Mouse (Mus musculus): Measurements from ENCODE around the gene Herpud2. TPM values are rescaled to one million over a fixed set of nuclear protein-coding genes. Genes with fewer than 3 reads are reported as not detected.

Gene Herpud2
- polyA plus RNA-seq (2016; fragmentation: Nextera tagmentation; extraction: Ambion mirVana): 22.1 and 24.2 TPM in 2 replicates

DNA sequence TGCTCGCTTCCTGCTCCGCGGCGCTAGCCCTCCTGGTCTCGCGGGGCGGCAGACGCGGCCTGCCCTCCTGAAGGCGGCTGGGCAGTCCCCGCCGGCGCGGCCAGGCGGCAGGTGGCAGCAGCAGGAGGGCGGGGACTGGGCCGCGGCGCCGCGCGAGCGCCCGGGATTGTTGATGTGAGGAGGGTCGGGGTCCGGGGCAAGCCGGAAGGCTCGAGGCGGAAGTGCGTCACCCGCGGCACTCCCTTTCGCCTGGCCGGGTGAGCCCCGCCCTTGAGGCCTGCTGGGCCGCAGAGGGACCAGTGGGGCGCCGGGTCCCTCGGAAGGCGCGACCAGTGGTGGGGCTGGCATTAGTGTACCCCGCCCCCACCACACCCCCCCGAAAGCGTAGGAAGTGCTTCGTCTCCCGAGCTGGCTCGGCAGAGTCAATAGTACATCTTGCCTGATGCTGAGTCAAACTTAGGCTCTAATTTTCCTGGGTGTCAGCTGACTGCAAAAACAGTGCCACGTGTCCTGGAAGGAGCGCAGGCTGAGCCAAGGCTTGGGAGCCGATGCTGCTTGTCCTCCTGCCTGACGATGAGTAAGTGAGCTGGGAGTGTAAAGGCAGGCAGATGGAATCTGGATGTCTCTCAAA is at the start of gene Herpud2:
Gene Herpud2 (minus strand): TSS at position 210 of the 631 bp plus-strand sequence.
- peak; percentile 94 for DNase-seq (ENCODE audit: extremely low spot score, low spot score)
- Histone ChIP-seq H3K36me3 (replicated peaks) (peaks cover 5% of the 10 kb centered on the region), H3K4me3 (peak within 1 kb of the TSS; percentile 92), H3K4me1 (peaks cover 33% of the 10 kb centered on the region), H3K27ac (peak within 1 kb of the TSS; percentile 98), H3K9me3 (no peaks in the 10 kb centered on the region), H3K27me3 (ENCODE audit: poor library complexity, severe bottlenecking) (no peaks in the 10 kb centered on the region)
- under 1% methylated on average over 51 of the region's 51 CpGs for WGBS

DNA sequence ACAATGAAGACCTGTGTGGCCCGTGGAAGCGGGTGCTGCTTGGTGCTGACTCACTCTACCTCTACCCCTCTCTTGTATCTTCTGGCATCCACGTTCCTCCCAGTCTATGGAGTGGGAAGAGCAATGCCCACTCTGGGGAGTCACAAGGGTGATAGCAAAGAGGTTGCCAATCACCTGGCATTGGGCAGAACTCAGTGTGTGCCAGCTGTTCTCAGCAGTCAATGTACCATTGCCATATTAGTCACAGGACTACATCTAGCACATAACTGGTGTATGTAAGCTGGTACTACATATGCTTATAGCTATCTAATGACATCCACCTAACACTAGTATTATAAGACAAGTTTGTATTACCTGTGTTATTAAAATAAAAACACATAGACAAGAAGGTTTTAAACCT is 49.4 kb upstream of the Herpud2 start:
- Histone ChIP-seq H3K27me3 (ENCODE audit: poor library complexity, severe bottlenecking) (no peaks in the 10 kb centered on the region), H3K9me3 (no peaks in the 10 kb centered on the region), H3K4me1 (no peaks in the 10 kb centered on the region), H3K27ac (no peak overlapping the region), H3K4me3 (no peak overlapping the region), H3K36me3 (replicated peaks) (no peaks in the 10 kb centered on the region)
- 84% methylated on average over 3 of the region's 3 CpGs for WGBS
- DNase-seq (ENCODE audit: extremely low spot score, low spot score): no peak

DNA sequence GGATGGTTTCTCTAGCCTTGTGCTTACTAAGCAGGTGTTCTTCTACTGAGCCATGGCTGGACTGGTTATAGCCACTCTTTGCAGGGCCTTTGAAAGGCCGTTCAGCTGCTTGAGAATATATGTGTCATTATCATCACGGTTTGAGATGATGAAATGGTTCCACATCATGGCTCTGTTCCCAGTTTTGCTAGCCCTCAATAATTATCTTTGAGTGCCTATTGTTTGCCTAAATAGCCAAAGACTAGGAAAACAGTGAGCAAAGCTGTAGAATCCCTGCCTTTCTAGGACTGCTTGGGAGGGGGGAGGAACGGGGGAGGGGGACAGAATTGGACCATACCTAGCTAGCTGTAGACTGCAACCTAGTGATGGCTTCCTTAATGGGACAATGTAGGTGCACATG is 48.5 kb upstream of the Herpud2 start:
- Histone ChIP-seq H3K9me3 (no peaks in the 10 kb centered on the region), H3K36me3 (replicated peaks) (no peaks in the 10 kb centered on the region), H3K4me3 (no peak overlapping the region), H3K27ac (no peak overlapping the region), H3K4me1 (no peaks in the 10 kb centered on the region), H3K27me3 (ENCODE audit: poor library complexity, severe bottlenecking) (no peaks in the 10 kb centered on the region)
- WGBS: 92% methylated on average over 3 of the region's 3 CpGs
- no peak for DNase-seq (ENCODE audit: extremely low spot score, low spot score)

DNA sequence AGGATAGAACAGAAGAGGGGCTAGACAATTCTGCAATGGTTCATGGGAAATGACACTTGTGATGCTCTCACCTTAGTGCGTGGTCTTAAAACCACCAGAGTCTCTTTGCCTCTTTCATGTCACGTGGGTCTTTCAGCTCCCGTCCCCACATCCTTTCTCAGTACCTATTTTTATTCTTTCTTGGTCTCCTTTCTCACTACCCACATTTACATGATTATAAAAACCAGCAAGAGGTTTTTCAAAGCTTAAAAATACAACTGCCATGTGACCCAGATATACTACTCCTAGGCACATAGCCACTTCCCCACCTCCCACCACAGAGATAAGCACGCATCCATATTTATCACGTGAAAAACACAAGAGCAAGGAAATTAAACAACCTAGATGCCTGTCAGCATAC is 45.1 kb upstream of the Herpud2 start:
- WGBS: 84% methylated on average over 5 of the region's 5 CpGs
- Histone ChIP-seq H3K27me3 (ENCODE audit: poor library complexity, severe bottlenecking) (no peaks in the 10 kb centered on the region), H3K4me3 (no peak overlapping the region), H3K36me3 (replicated peaks) (no peaks in the 10 kb centered on the region), H3K4me1 (no peaks in the 10 kb centered on the region), H3K9me3 (no peaks in the 10 kb centered on the region), H3K27ac (no peak overlapping the region)
- DNase-seq (ENCODE audit: extremely low spot score, low spot score): no peak

DNA sequence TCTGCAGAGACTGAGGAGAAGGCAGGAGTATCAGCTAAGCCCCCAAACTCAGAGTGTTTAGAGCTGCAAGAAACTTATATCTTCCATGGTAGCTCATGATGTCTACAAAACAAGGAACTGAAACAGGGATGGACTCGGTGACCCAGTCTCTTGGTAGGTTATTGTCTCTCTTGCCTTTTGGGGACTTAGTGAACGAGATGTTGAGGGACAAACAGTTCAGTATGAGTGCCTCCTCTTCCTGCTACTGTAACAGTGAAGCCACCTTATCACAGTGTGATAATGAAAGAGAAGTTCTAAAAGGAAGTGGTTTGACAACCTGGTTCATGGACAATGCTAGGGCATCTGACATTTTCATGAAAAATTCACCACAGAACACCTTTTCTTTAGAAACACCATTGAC is 40.0 kb upstream of the Herpud2 start:
- H3K4me3 ChIP-seq: no peak overlapping the region
- no peaks in the 10 kb centered on the region for H3K36me3 ChIP-seq (replicated peaks)
- no peaks in the 10 kb centered on the region for H3K9me3 ChIP-seq
- H3K4me1 ChIP-seq: no peaks in the 10 kb centered on the region
- no peaks in the 10 kb centered on the region for H3K27me3 ChIP-seq (ENCODE audit: poor library complexity, severe bottlenecking)
- WGBS: 83% methylated on average over 2 of the region's 2 CpGs
- no peak overlapping the region for H3K27ac ChIP-seq
- DNase-seq (ENCODE audit: extremely low spot score, low spot score): no peak

DNA sequence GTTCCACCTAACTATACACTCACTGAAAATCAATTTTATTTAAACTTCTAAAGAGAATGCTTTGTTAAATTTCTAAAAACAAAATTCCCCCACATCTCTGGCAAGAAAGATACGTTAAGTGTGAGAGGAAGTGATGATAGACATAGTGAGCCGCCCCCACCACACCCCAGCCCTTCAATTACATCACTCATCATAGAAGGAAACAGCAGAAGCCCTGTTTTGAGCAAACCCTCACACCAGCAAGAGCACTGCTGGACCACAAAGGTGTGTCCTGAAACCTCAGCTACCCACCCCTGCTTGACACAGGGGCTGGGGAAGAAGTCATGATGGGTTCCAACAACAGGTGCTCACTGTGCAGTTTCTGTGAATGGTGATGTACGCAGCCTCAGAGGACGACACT is 34.9 kb upstream of the Herpud2 start:
- WGBS: 94% methylated on average over 4 of the region's 4 CpGs
- Histone ChIP-seq H3K4me1 (no peaks in the 10 kb centered on the region), H3K4me3 (no peak overlapping the region), H3K36me3 (replicated peaks) (no peaks in the 10 kb centered on the region), H3K27me3 (ENCODE audit: poor library complexity, severe bottlenecking) (no peaks in the 10 kb centered on the region), H3K27ac (no peak overlapping the region), H3K9me3 (no peaks in the 10 kb centered on the region)
- no peak for DNase-seq (ENCODE audit: extremely low spot score, low spot score)

DNA sequence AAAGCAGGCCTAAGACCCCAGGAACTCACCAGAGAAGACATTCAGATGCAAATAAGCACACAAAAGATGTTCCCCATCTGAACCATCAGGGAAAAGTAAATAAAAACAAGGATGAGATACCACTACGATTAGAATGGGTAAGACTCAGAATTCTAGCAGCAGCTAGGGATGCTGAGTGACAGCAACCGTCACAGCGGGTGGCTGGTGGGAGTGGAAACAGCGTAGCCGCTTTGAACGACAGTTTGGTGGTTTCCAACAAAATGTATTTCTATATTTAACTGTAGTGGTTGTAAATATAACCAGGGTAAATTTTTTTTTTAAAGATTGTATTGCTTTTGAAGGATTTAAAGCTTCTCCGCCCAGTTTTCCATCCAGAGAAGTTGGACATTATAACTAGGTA is 34.2 kb upstream of the Herpud2 start:
- 52% methylated on average over 7 of the region's 7 CpGs for WGBS
- no peak overlapping the region for H3K27ac ChIP-seq
- no peak for DNase-seq (ENCODE audit: extremely low spot score, low spot score)
- H3K27me3 ChIP-seq (ENCODE audit: poor library complexity, severe bottlenecking): no peaks in the 10 kb centered on the region
- no peaks in the 10 kb centered on the region for H3K36me3 ChIP-seq (replicated peaks)
- no peaks in the 10 kb centered on the region for H3K4me1 ChIP-seq
- no peaks in the 10 kb centered on the region for H3K9me3 ChIP-seq
- H3K4me3 ChIP-seq: no peak overlapping the region

DNA sequence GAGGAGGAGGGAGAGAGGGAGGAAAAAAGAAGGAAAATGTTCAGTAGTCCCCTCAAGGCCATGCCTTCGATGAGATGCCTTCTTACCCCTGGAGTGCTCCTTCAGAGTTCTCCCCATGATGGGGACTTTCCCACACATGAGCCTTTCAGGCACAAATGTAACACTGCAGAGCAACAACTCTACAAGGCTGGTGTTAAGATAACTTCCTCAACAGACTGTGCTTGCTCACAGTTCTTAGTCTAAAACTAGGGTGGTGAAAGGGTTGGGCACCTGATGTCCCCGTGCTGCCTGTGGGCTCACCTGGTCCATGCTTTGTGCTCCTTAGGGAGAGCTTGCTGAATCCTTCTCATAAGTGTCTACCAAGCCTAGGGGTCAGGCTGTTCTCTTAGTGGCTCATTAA is 33.0 kb upstream of the Herpud2 start:
- Histone ChIP-seq H3K27ac (no peak overlapping the region), H3K4me1 (no peaks in the 10 kb centered on the region), H3K4me3 (no peak overlapping the region), H3K9me3 (no peaks in the 10 kb centered on the region), H3K36me3 (replicated peaks) (no peaks in the 10 kb centered on the region), H3K27me3 (ENCODE audit: poor library complexity, severe bottlenecking) (no peaks in the 10 kb centered on the region)
- 88% methylated on average over 2 of the region's 2 CpGs for WGBS
- no peak for DNase-seq (ENCODE audit: extremely low spot score, low spot score)

DNA sequence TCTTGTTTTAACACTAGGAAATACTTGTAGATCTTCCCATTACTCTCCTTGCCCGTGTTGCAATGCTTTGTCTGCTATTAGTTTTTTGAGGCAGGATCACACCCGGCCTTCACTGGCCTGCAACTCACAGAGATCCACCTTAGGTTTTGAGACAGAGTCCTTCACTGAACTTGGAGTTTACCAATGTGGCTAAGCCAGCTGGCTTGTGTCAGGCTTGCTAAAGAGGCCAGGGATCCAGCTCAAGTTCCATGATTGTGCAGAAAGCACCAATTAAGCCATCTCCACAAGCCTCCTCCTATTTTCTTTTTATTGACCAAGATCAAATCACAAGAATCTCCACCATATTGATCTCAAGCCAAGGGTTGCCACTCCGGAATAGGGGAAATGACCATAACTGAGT is 26.4 kb upstream of the Herpud2 start:
- Histone ChIP-seq H3K27me3 (ENCODE audit: poor library complexity, severe bottlenecking) (no peaks in the 10 kb centered on the region), H3K4me1 (no peaks in the 10 kb centered on the region), H3K4me3 (no peak overlapping the region), H3K27ac (no peak overlapping the region), H3K36me3 (replicated peaks) (no peaks in the 10 kb centered on the region), H3K9me3 (no peaks in the 10 kb centered on the region)
- 86% methylated on average over 3 of the region's 3 CpGs for WGBS
- DNase-seq (ENCODE audit: extremely low spot score, low spot score): no peak

DNA sequence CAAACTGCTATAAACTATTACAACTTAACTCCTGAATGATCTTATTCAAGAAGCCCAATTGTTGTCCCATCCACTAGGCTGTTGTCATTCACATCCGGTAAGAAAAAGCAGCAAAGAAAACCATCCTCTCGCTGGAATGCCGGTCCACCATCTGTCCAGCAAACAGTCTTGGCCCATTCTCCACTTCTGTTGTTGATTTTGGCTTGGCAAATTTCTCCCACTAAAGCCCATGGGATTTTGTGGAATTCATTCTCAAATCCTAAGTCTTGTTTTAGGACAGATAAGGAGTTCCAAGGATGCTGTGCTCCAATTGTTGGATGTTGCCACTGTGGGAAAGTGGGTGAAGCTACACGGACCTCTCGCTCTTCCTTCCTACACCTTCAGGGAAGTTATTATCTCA is 25.6 kb upstream of the Herpud2 start:
- H3K9me3 ChIP-seq: no peaks in the 10 kb centered on the region
- no peak overlapping the region for H3K4me3 ChIP-seq
- H3K4me1 ChIP-seq: no peaks in the 10 kb centered on the region
- no peak for DNase-seq (ENCODE audit: extremely low spot score, low spot score)
- no peak overlapping the region for H3K27ac ChIP-seq
- WGBS: 97% methylated on average over 5 of the region's 5 CpGs
- H3K36me3 ChIP-seq (replicated peaks): no peaks in the 10 kb centered on the region
- H3K27me3 ChIP-seq (ENCODE audit: poor library complexity, severe bottlenecking): no peaks in the 10 kb centered on the region

DNA sequence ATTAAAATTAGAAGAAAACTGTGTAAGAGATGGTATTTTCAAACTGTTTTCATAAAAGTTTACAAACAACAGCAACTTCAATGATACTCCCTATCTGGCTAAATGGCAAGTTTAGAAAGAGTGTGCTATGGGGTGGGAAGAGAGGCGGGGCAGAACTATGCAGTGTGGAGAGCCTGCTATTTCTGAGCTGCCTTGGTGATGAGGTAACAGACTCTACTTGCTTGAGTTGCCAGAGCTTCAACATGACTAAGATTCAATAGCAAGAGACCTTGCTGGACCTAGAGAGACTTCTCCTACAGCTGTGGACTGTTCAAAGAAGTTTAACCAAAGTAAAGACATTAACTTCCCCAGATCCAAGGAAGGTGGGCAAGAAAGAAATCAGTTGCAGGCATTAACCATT is 24.9 kb upstream of the Herpud2 start:
- Histone ChIP-seq H3K36me3 (replicated peaks) (no peaks in the 10 kb centered on the region), H3K27ac (no peak overlapping the region), H3K9me3 (no peaks in the 10 kb centered on the region), H3K4me1 (no peaks in the 10 kb centered on the region), H3K27me3 (ENCODE audit: poor library complexity, severe bottlenecking) (no peaks in the 10 kb centered on the region), H3K4me3 (no peak overlapping the region)
- DNase-seq (ENCODE audit: extremely low spot score, low spot score): no peak
- WGBS: 93% methylated on average over 1 of the region's 1 CpGs

DNA sequence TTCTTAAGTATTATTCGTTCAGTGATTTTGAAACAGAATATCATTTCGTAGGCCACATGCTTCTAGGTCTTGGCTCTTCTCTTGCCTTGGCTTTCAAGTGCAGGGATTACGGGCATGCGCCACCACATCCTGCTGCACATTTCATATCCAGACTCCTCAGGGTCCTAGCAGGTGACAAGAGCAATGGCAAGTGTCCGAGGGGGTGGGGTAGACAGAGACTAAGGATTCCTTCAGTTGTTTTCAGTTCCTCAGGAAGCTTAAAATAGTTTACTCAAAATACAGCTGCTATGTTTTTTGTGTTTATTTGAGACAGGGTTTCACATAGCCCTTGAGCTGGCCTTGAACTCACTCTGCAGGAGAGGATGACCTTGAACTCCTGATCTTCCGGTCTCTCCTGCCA is 24.4 kb upstream of the Herpud2 start:
- no peak overlapping the region for H3K4me3 ChIP-seq
- H3K4me1 ChIP-seq: no peaks in the 10 kb centered on the region
- no peaks in the 10 kb centered on the region for H3K36me3 ChIP-seq (replicated peaks)
- DNase-seq (ENCODE audit: extremely low spot score, low spot score): no peak
- WGBS: 94% methylated on average over 6 of the region's 6 CpGs
- no peaks in the 10 kb centered on the region for H3K9me3 ChIP-seq
- H3K27me3 ChIP-seq (ENCODE audit: poor library complexity, severe bottlenecking): no peaks in the 10 kb centered on the region
- no peak overlapping the region for H3K27ac ChIP-seq

DNA sequence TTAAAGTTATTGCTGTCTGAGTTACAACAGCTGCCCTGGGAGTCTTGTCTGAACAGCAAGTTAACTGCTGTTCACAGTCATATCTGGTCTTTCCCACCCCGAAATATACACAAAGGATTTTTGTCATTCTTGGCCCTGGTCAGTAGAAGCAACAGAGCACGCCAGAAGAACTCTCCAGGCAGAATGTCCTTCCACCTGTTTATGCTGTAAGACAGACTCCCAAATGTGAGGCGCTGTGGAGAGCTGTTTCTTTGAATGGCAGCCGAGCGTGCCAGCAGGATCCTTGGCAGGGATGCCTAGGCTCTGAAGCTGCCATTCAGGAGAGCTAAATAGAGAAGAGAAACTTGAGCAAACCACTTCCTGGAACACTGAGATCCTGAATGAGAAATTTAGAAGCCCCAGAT is 23.4 kb upstream of the Herpud2 start:
- no peak overlapping the region for H3K27ac ChIP-seq
- no peaks in the 10 kb centered on the region for H3K4me1 ChIP-seq
- no peaks in the 10 kb centered on the region for H3K27me3 ChIP-seq (ENCODE audit: poor library complexity, severe bottlenecking)
- WGBS: 67% methylated on average over 5 of the region's 5 CpGs
- no peaks in the 10 kb centered on the region for H3K9me3 ChIP-seq
- DNase-seq (ENCODE audit: extremely low spot score, low spot score): no peak
- H3K36me3 ChIP-seq (replicated peaks): no peaks in the 10 kb centered on the region
- no peak overlapping the region for H3K4me3 ChIP-seq

DNA sequence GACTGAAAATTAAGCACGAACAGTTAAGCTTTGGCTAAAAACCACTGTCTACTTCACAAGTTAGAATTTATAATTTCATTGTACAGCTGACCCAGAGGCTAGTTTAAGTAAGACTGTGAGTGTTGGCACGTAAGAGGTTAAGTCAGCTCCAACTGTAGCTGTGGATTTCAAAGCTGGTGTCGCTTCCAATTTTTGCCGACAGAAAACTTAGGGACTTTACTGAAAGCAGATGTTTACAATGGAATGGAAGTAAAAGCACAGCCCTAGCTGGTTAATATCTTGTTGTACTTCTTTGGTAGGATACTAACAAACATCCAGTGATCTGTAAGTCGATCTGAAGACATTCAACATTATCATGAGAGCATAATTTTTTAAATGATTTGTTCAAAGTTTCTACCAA is 23.0 kb upstream of the Herpud2 start:
- H3K4me1 ChIP-seq: no peaks in the 10 kb centered on the region
- H3K36me3 ChIP-seq (replicated peaks): no peaks in the 10 kb centered on the region
- no peak for DNase-seq (ENCODE audit: extremely low spot score, low spot score)
- H3K27me3 ChIP-seq (ENCODE audit: poor library complexity, severe bottlenecking): no peaks in the 10 kb centered on the region
- no peaks in the 10 kb centered on the region for H3K9me3 ChIP-seq
- no peak overlapping the region for H3K4me3 ChIP-seq
- WGBS: 81% methylated on average over 5 of the region's 5 CpGs
- H3K27ac ChIP-seq: no peak overlapping the region

Measured in forebrain, embryonic 10.5 days (tissue).